Mouse (Mus musculus) spleen, embryonic (tissue): ENCODE measurements around the gene Fam228a.
"Not testable (repeated sequence)": the region's sequence is repeated elsewhere in the genome, so short reads cannot be mapped to it uniquely, and the experiment has no call there.

ENCODE experiments used
- CTCF ChIA-PET: fragments of 350-600 bp; sonication (Branson Sonifier 250); formaldehyde crosslinking; loops from one replicate; lab custom pipeline; 2022; lab: Charles Lee

Fam228a gene

GRCm38 (mm10) chr12:4719066-4719761 is 19.0 kb downstream of the Fam228a start:
- CTCF ChIA-PET, result interaction anchor here (0.6 kb wide), 1 partner anchor 26 kb away, joined by 3 read pairs; no protein-coding TSS in a partner anchor

- CTCF ChIA-PET, result no interaction called here
These were observed 20.8 kb downstream of the Fam228a start for GRCm38 (mm10) chr12:4717417-4717816.

GRCm38 (mm10) chr12:4715606-4716005 is 22.6 kb downstream of the Fam228a start:
- CTCF ChIA-PET, result no interaction called here

GRCm38 (mm10) chr12:4713361-4713760 is 24.9 kb downstream of the Fam228a start:
- CTCF ChIA-PET, result no interaction called here

- CTCF ChIA-PET, result no interaction called here
These were observed 28.3 kb downstream of the Fam228a start for GRCm38 (mm10) chr12:4709926-4710325.

- CTCF ChIA-PET, result interaction anchor here (0.6 kb wide), 1 partner anchor 246 kb away, joined by 7 read pairs; no protein-coding TSS in a partner anchor
These were observed 29.2 kb downstream of the Fam228a start for GRCm38 (mm10) chr12:4708881-4709604.

GRCm38 (mm10) chr12:4708296-4708695 is 29.9 kb downstream of the Fam228a start:
- CTCF ChIA-PET, result interaction anchor here (0.6 kb wide), 1 partner anchor 245 kb away, joined by 7 read pairs; no protein-coding TSS in a partner anchor

- CTCF ChIA-PET, result no interaction called here
These were observed 30.7 kb downstream of the Fam228a start for GRCm38 (mm10) chr12:4707488-4708017.

GRCm38 (mm10) chr12:4706901-4707300 is 31.3 kb downstream of the Fam228a start:
- CTCF ChIA-PET, result no interaction called here

GRCm38 (mm10) chr12:4706175-4706574 is 32.1 kb downstream of the Fam228a start:
- CTCF ChIA-PET, result no interaction called here

- CTCF ChIA-PET, result not testable (repeated sequence)
These were observed 32.6 kb downstream of the Fam228a start for GRCm38 (mm10) chr12:4705626-4706025.

GRCm38 (mm10) chr12:4694534-4694933 is 43.7 kb downstream of the Fam228a start:
- CTCF ChIA-PET, result interaction anchor here (0.6 kb wide), 1 partner anchor 382 kb away, joined by 3 read pairs; no protein-coding TSS in a partner anchor

- CTCF ChIA-PET, result no interaction called here
These were observed 47.0 kb downstream of the Fam228a start for GRCm38 (mm10) chr12:4691193-4691592.

- CTCF ChIA-PET, result no interaction called here
These were observed 48.9 kb downstream of the Fam228a start for GRCm38 (mm10) chr12:4689341-4689740.

GRCm38 (mm10) chr12:4688386-4688785 is 49.8 kb downstream of the Fam228a start:
- CTCF ChIA-PET, result no interaction called here

GRCm38 (mm10) chr12:4685441-4685840 is 52.8 kb downstream of the Fam228a start:
- CTCF ChIA-PET, result no interaction called here

GRCm38 (mm10) chr12:4679971-4680370 is 58.3 kb downstream of the Fam228a start:
- CTCF ChIA-PET, result no interaction called here

GRCm38 (mm10) chr12:4676336-4676735 is 61.9 kb downstream of the Fam228a start:
- CTCF ChIA-PET, result no interaction called here

- CTCF ChIA-PET, result no interaction called here
These were observed 72.6 kb downstream of the Fam228a start for GRCm38 (mm10) chr12:4665675-4666037.

- CTCF ChIA-PET, result no interaction called here
These were observed 73.1 kb downstream of the Fam228a start for GRCm38 (mm10) chr12:4664929-4665674.
